Mouse (Mus musculus) intestine, embryonic 15.5 days (tissue): ENCODE measurements at regions not wholly inside any gene's neighbourhood (a gene's known extent, or its start where the extent isn't known, plus 50 kb on each side); places are given as distances from the start of the nearest gene placed in this dataset.
A peak's percentile ranks its signal among the peaks of the same experiment; 100 is the strongest.
"Not testable (repeated sequence)": the region's sequence is repeated elsewhere in the genome, so short reads cannot be mapped to it uniquely, and the experiment has no call there.

ENCODE experiments used
- ATAC-seq: fragments of 200-750 bp; cut with Nextera tagmentation; 2 replicates; pipeline ENCODE4 v1.8.0; 2017; ENCODE audit warnings: moderate TSS enrichment, moderate library complexity
- H3K27ac ChIP-seq: fragments of 300-500 bp; sonication (generic); 2 replicates; pipeline ENCODE4 v1.5.1; 2015; ENCODE audit warnings: mild to moderate bottlenecking, inconsistent platforms
- H3K27me3 ChIP-seq: fragments of 300-500 bp; sonication (generic); replicated peaks from 2 replicates; pipeline ENCODE4 v1.6.1; 2015; ENCODE audit warnings: inconsistent platforms
- H3K36me3 ChIP-seq: fragments of 300-500 bp; sonication (generic); 2 replicates; pipeline ENCODE4 v1.6.1; 2015; ENCODE audit warnings: inconsistent platforms
- H3K4me1 ChIP-seq: fragments of 300-500 bp; sonication (generic); replicated peaks from 2 replicates; pipeline ENCODE4 v1.6.1; 2015; ENCODE audit warnings: inconsistent platforms
- H3K4me2 ChIP-seq: fragments of 300-500 bp; sonication (generic); replicated peaks from 2 replicates; pipeline ENCODE4 v1.6.1; 2015; ENCODE audit warnings: mild to moderate bottlenecking, inconsistent platforms
- H3K4me3 ChIP-seq: fragments of 300-500 bp; sonication (generic); replicated peaks from 2 replicates; pipeline ENCODE4 v1.5.1; 2015; ENCODE audit warnings: inconsistent platforms
- H3K9ac ChIP-seq: fragments of 300-500 bp; sonication (generic); 2 replicates; pipeline ENCODE4 v1.6.1; 2015; ENCODE audit warnings: inconsistent platforms
- H3K9me3 ChIP-seq: fragments of 300-500 bp; sonication (generic); 2 replicates; pipeline ENCODE4 v1.6.1; 2016; ENCODE audit warnings: inconsistent platforms
- WGBS: fragments of 180-500 bp; shearing (Covaris S2); methylation state at CpG from one replicate; pipeline ENCODE4 v1.1.7; 2015; 5-methylcytosine and 5-hydroxymethylcytosine counted together

DNA sequence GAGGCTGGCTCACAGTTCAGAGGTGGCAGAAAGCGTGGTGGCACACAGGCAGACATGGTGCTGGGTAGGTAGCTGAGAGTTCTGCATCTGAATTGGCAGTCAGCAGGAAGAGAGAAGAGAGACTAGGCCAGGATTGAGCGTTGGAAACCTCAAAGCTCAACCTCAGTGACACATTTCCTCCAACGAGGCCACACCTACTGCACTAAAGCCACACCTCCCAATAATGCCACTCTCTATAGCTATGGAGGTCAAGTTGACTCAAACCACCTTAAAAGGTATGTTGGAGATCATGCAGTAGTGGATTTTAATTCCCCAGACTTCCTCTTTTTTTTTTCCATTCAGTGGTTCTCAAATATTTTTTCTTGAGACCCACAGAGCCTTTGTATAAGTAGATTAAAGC, 57.1 kb downstream of the Ccdc54 start:
- H3K4me2 ChIP-seq, result no peak overlapping the region
- H3K27ac ChIP-seq, result no peak overlapping the region
- no peaks in the 10 kb centered on the region for H3K36me3 ChIP-seq
- H3K4me1 ChIP-seq, result peaks cover 3% of the 10 kb centered on the region; the same call in 1 of the 2 replicates
- no peaks in the 10 kb centered on the region for H3K27me3 ChIP-seq
- no peaks in the 10 kb centered on the region for H3K9me3 ChIP-seq
- WGBS, result 73% methylated on average over 3 of the region's 3 CpGs
- H3K9ac ChIP-seq, result no peak overlapping the region
- no peak overlapping the region for H3K4me3 ChIP-seq
- ATAC-seq, result no peak

DNA sequence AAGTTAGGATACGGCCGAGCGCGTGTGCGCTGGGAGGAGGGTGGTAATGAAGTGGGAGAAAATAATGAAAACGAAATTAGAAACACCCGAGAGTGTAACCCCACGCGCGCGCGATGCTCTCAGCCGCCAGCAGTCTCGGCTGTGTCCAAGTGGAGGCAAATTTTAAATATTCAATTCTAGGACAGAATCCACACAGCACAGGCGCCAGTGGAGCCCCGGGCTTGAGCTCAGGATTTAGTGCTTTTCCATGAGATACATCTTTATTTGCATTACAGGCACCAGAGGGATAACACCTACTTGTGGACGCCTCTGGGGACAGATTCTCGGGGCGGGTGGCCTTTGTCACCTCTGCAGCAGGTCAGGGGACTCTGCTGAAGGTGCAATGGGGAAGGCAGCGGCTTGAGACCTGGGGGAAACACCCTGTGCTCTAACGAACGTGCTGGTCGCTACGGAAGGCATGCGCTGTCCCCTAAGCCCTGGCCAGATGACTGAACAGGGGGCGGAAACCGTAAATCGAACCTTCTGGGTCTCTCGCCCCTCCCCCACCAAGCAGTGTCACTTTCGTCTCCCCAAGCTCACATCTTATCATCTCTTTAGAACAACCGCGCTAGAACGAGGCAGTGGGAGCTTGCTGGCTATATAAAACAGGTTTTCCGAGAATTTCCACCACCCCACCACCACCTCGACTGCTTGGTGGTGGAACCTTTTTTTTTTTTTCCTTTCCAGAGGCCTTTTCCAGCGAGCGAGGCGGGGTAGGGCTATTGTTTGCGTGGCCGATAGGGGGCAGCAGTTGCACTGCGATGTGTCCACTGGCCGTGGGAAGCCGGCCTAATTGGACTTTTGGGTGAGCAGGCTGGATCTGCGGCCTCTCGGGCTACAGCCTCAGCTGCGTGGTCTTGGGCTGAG, 61.2 kb downstream of the Ccdc54 start:
- Histone ChIP-seq H3K36me3 (no peaks in the 10 kb centered on the region), H3K27ac (peak overlapping the region; percentile 92), H3K4me3 (peak overlapping the region; percentile 67), H3K27me3 (no peaks in the 10 kb centered on the region), H3K4me2 (peak overlapping the region; percentile 96), H3K9ac (peak overlapping the region; percentile 71), H3K9me3 (no peaks in the 10 kb centered on the region), H3K4me1 (peaks cover 3% of the 10 kb centered on the region; the same call in 1 of the 2 replicates)
- WGBS, result under 1% methylated on average over 46 of the region's 46 CpGs
- peak; percentile 57 for ATAC-seq

- peak; percentile 96 for ATAC-seq
- no peaks in the 10 kb centered on the region for H3K9me3 ChIP-seq
- H3K36me3 ChIP-seq, result no peaks in the 10 kb centered on the region
- H3K4me1 ChIP-seq, result peaks cover 3% of the 10 kb centered on the region; the same call in 1 of the 2 replicates
- peak overlapping the region; percentile 67 for H3K4me3 ChIP-seq
- H3K27ac ChIP-seq, result peak overlapping the region; percentile 92
- peak overlapping the region; percentile 71 for H3K9ac ChIP-seq
- peak overlapping the region; percentile 96 for H3K4me2 ChIP-seq
- WGBS, result under 1% methylated on average over 81 of the region's 81 CpGs
- H3K27me3 ChIP-seq, result no peaks in the 10 kb centered on the region
Observed at GRCm38 (mm10) chr16:50528677-50529510, 62.1 kb downstream of the Ccdc54 start.

DNA sequence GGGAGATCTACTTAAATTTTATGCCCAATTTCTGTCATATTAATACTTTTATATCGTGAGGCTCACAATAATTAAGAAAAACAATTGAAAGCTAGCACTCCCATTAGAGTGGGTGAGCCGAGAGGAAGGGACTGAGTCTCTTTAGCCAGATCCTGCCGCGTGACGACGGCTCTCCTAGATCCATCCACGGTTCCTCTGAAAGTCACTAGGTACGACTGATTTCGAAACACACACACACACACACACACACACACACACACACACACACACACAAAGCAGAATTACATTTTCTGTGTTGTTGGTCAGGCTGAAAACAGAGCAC, 62.6 kb downstream of the Ccdc54 start:
- H3K4me1 ChIP-seq, result peaks cover 3% of the 10 kb centered on the region; the same call in 1 of the 2 replicates
- WGBS, result under 1% methylated on average over 9 of the region's 9 CpGs
- ATAC-seq, result peak; percentile 58
- H3K36me3 ChIP-seq, result no peaks in the 10 kb centered on the region
- H3K4me2 ChIP-seq, result peak overlapping the region; percentile 96
- no peaks in the 10 kb centered on the region for H3K27me3 ChIP-seq
- H3K4me3 ChIP-seq, result peak overlapping the region; percentile 67
- no peaks in the 10 kb centered on the region for H3K9me3 ChIP-seq
- H3K27ac ChIP-seq, result peak overlapping the region; percentile 92
- H3K9ac ChIP-seq, result peak overlapping the region; percentile 71

DNA sequence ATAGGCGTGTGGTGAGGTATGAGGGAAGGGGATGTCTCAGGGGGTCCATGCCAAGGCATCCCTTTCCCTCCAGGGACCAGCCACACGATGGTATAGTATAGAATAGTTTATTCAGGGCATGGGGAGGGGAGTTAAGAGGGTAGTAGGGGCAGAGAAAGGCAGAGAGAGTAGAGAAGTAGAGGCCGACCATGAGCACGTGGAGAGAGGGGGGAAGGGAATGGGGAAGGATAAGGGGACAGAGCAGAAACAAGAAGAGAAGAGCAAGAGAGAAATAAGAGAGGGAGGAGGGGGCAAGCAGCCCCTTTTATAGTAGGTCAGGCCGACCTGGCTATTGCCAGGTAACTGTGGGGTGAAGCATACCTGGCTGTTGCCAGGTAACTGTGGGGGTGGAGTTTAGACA, 64.0 kb downstream of the Ccdc54 start:
- H3K4me2 ChIP-seq, H3K9me3 ChIP-seq, H3K4me3 ChIP-seq, H3K9ac ChIP-seq, H3K27me3 ChIP-seq, H3K4me1 ChIP-seq, ATAC-seq, H3K36me3 ChIP-seq, H3K27ac ChIP-seq: not testable (repeated sequence)
- 77% methylated on average over 5 of the region's 5 CpGs for WGBS

GRCm38 (mm10) chr16:50525934-50526366, 65.0 kb downstream of the Ccdc54 start:
- no peak for ATAC-seq
- 90% methylated on average over 11 of the region's 11 CpGs for WGBS
- H3K36me3 ChIP-seq, result no peaks in the 10 kb centered on the region

GRCm38 (mm10) chr16:50525504-50525903, 65.5 kb downstream of the Ccdc54 start:
- no peak overlapping the region for H3K4me3 ChIP-seq
- ATAC-seq, result no peak
- no peak overlapping the region for H3K4me2 ChIP-seq
- no peak overlapping the region for H3K9ac ChIP-seq
- peaks cover 1% of the 10 kb centered on the region; the same call in 1 of the 2 replicates for H3K4me1 ChIP-seq
- 91% methylated on average over 9 of the region's 9 CpGs for WGBS
- no peaks in the 10 kb centered on the region for H3K27me3 ChIP-seq
- no peaks in the 10 kb centered on the region for H3K36me3 ChIP-seq
- no peak overlapping the region for H3K27ac ChIP-seq
- no peaks in the 10 kb centered on the region for H3K9me3 ChIP-seq

More at GRCm38 (mm10) chr16:50525934-50526366, 65.0 kb downstream of the Ccdc54 start:
- no peak overlapping the region for H3K4me2 ChIP-seq
- H3K27me3 ChIP-seq, result no peaks in the 10 kb centered on the region
- peaks cover 3% of the 10 kb centered on the region; the same call in 1 of the 2 replicates for H3K4me1 ChIP-seq
- H3K4me3 ChIP-seq, result no peak overlapping the region
- no peak overlapping the region for H3K27ac ChIP-seq
- no peaks in the 10 kb centered on the region for H3K9me3 ChIP-seq
- no peak overlapping the region for H3K9ac ChIP-seq

GRCm38 (mm10) chr16:50519610-50520009, 71.3 kb downstream of the Ccdc54 start:
- ATAC-seq, result no peak
- Histone ChIP-seq H3K4me2 (no peak overlapping the region), H3K9ac (no peak overlapping the region)

DNA sequence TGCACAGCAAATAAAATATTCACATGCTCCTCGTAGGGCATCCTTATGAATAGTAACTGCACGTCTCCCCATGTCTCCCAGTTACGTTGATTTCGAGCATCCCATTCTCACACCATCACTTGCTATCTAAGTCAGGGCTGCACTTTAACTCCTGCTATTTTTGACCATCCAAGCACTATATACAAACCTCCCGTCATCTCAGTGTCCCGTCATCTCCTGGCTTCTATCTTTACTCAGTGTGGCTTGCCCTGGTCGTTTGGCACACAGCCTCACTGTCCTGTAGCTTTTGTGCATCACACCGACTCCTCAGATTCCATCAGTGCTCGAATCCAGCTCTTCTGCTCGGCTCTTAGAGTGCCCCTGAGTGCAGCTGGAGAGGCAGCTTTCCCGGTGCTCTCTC, 74.4 kb downstream of the Ccdc54 start:
- Histone ChIP-seq H3K36me3 (no peaks in the 10 kb centered on the region), H3K4me2 (no peak overlapping the region), H3K27me3 (no peaks in the 10 kb centered on the region), H3K9ac (no peak overlapping the region), H3K9me3 (no peaks in the 10 kb centered on the region), H3K4me3 (no peak overlapping the region), H3K27ac (no peak overlapping the region), H3K4me1 (no peaks in the 10 kb centered on the region)
- 69% methylated on average over 11 of the region's 11 CpGs for WGBS
- no peak for ATAC-seq

More at GRCm38 (mm10) chr16:50519610-50520009, 71.3 kb downstream of the Ccdc54 start:
- 62% methylated on average over 10 of the region's 10 CpGs for WGBS
- H3K27me3 ChIP-seq, result no peaks in the 10 kb centered on the region
- no peaks in the 10 kb centered on the region for H3K36me3 ChIP-seq
- H3K9me3 ChIP-seq, result no peaks in the 10 kb centered on the region
- H3K4me1 ChIP-seq, result no peaks in the 10 kb centered on the region
- no peak overlapping the region for H3K4me3 ChIP-seq
- H3K27ac ChIP-seq, result no peak overlapping the region

- no peaks in the 10 kb centered on the region for H3K9me3 ChIP-seq
- H3K4me2 ChIP-seq, result no peak overlapping the region
- ATAC-seq, result no peak
- no peak overlapping the region for H3K4me3 ChIP-seq
- WGBS, result 63% methylated on average over 8 of the region's 8 CpGs
- H3K4me1 ChIP-seq, result no peaks in the 10 kb centered on the region
- no peak overlapping the region for H3K27ac ChIP-seq
- no peaks in the 10 kb centered on the region for H3K36me3 ChIP-seq
- H3K27me3 ChIP-seq, result no peaks in the 10 kb centered on the region
- no peak overlapping the region for H3K9ac ChIP-seq
Observed at GRCm38 (mm10) chr16:50515039-50515438, 75.9 kb downstream of the Ccdc54 start.

- 18% methylated on average over 3 of the region's 3 CpGs for WGBS
- H3K9ac ChIP-seq, result no peak overlapping the region
- H3K36me3 ChIP-seq, result no peaks in the 10 kb centered on the region
- no peaks in the 10 kb centered on the region for H3K9me3 ChIP-seq
- no peak overlapping the region for H3K4me2 ChIP-seq
- H3K4me3 ChIP-seq, result no peak overlapping the region
- H3K27me3 ChIP-seq, result no peaks in the 10 kb centered on the region
- no peaks in the 10 kb centered on the region for H3K4me1 ChIP-seq
- no peak overlapping the region for H3K27ac ChIP-seq
- ATAC-seq, result no peak
Observed at GRCm38 (mm10) chr16:50512080-50512479, 78.9 kb downstream of the Ccdc54 start.

GRCm38 (mm10) chr16:50509529-50509895, 77.3 kb upstream of the Bbx start:
- H3K4me1 ChIP-seq, result no peaks in the 10 kb centered on the region
- no peak overlapping the region for H3K27ac ChIP-seq
- no peak overlapping the region for H3K4me3 ChIP-seq
- H3K36me3 ChIP-seq, result no peaks in the 10 kb centered on the region
- H3K27me3 ChIP-seq, result no peaks in the 10 kb centered on the region
- H3K4me2 ChIP-seq, result no peak overlapping the region
- WGBS, result 56% methylated on average over 4 of the region's 4 CpGs
- H3K9me3 ChIP-seq, result no peaks in the 10 kb centered on the region
- ATAC-seq, result peak; percentile 54
- no peak overlapping the region for H3K9ac ChIP-seq
